Mouse (Mus musculus) heart, postnatal 25 days (tissue): ENCODE data around the gene Tmco2. TPM values are rescaled to one million over a fixed set of nuclear protein-coding genes. Genes with fewer than 3 reads are reported as not detected.
"Not testable (repeated sequence)": the region's sequence is repeated elsewhere in the genome, so short reads cannot be mapped to it uniquely, and the experiment has no call there.

Experiments used
- DNase-seq: peaks from one replicate; pipeline ENCODE4 v3.0.0; 2022; ENCODE audit warnings: low spot score
- intact Hi-C: fragments of 180-260 bp; cut with DNase I; formaldehyde crosslinking; loops from one replicate; pipeline ENCODE4 v1.15.1; 2025
- total RNA-seq, 2 experiments: library from RNA; stranded (reverse); gene quantifications; 2 replicates each; pipeline ENCODE4 v1.2.3; 2021

Tmco2 gene
- not detected for total RNA-seq

DNA sequence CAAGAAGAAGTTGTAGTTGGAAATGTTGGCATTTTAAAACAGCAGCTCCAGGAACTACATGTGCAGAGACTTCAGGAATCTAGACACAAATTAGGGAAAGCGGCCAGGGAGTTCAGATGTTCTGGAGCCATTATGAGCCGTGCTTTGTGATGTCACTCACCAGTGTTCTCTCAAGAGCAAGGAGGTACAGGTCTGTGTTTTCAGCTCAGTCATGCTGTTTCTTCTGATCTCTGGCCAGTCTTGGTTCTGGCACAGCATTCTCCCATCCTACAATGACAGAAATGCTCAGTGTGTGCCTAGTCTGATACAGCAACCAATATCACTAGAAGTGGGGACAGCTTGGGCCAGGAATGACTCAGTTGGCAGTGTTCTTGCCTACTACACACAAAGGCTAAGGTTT, at the start of gene Tmco2:
TSS of gene Tmco2 (minus strand) at position 101 of the 400 bp plus-strand sequence.
- DNase-seq: no peak
- intact Hi-C loops: no loop called here

DNA sequence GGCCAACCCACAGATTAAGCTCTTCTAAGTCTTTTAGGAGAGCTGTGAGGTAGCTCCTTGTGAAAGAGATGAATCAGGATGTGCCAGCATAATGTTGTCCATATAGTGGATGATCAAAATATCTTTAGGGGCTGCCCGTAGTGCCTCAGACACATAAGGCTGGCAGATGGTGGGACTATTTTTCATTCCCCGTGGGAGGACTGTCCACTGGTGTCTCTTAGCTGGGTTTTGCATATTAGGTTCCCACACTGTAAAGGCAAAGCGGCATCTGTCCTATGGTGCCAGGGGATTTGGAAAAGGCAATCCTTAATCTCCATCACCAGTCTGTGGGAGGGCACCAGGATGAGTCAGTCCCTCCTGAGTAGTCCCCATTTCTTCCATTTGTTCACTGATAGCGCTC, 5.7 kb downstream of the Tmco2 start:
- intact Hi-C loops: no loop called here
- DNase-seq: no peak

DNA sequence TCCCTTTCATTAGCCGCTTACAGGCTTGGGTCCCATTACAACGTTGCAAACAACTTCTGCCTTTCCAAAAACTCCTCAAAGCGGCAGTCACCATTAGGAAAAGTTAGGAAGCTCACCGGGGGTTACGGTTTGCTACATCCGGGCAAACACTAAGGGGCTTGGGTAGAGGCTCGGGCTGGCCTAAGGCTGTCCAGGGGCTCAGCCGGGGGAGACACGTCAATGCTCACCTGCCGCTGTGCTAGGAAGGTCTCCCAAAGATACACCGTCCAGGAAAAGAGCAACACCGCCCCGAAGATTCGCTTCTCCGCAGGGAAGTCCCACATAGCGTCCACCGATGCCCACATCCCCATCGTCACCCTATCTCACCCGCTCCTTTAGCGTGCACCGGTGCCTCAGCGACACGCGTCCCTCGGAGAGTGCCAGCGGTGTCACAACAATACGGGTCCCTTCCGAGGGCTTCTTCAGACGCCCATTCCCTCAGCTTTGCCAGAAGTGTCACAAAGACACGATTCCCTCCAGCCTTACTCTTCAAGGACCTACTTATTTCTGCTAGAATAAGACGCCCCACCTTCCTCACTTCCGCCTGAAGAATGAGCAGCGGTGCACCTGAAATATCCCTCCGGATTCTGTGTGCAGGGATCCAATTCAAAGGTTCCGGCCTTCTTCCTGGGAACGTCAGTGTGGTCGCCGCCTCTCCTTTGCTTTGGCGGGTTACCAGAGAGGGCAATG, 11.2 kb downstream of the Tmco2 start, which contains the start of gene Zmpste24:
TSS of gene Zmpste24 (minus strand) at position 592 of the 729 bp plus-strand sequence.
- intact Hi-C loops: loop anchor here (5.0 kb wide), 1 partner anchor 114 kb away; no protein-coding TSS in a partner anchor
- peak; percentile 51 for DNase-seq

DNA sequence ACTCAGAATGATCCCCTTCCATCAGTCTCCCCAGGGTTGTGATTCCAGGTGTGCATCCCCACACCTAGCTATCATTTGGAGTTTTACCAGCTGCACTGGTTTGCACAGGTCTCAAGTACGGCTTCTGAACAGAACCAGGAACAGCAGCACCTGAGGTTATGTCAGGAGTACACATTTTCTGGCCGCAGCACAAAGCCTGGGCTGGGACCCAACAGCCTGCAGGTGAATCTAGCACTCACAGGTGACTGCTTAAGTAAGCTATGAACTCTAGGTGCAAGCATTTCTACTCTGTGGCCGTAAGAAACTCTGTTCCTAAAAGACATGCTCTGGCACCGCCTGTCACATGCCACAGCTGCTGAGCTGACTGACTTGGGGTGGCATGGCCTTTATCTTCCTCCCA, 18.8 kb downstream of the Tmco2 start:
- DNase-seq: no peak
- intact Hi-C loops: no loop called here

DNA sequence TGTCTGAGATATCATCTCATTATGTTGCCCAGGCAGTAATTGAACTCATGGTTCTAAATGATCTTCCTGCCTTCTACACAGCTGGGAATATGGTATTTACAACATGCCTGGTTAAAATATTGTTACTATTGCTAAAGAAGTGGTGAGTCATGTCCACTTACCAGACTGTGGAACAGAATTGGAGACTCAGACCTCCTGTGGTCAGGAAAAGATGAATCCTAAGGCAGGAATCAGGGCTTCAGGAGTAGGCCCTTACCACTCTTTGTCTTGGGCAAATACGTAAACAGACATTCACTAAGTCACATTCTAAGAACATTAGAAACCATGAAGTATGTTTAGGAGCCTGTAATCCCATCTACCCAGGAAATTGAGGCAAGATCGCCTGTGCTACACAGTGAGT, 20.3 kb downstream of the Tmco2 start:
- intact Hi-C loops: no loop called here
- no peak for DNase-seq

DNA sequence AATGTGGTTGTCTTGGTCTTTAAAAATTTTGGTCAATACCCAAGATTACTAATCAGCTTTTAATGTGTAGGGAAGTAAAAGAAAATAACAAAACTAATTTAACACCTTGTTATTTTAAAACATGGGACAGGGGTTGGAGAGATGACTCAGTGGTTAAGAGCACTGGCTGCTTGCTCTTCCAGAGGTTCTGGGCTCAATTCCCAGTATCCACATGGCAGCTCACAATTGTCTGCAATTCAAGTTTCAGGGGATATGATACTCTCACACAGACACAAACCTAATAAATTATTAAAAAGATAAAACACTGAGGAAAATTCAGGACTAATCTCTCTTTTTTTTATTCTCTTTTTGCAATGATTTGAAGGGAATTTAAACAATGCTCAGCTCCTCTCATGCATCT, 24.5 kb downstream of the Tmco2 start:
- no peak for DNase-seq
- intact Hi-C loops: no loop called here

DNA sequence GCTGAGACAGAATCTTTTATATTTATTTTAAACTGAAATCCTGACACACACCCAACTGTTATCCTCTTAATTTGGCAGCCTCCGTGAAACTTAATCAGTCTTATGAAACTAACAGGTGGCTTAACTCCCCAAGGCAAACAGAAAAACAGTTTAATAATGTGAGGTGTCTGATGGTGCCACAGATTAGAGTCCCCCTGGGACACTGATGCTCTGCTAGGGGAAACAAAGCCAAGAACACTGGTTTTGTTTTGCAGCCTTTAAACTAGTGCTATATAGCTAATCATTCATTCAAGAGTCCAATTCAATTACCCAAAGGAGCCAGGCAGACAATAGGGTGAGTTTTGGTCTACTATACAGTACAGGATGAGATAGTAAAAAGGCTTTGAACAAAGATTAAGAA, 28.6 kb downstream of the Tmco2 start:
- no peak for DNase-seq
- intact Hi-C loops: no loop called here

DNA sequence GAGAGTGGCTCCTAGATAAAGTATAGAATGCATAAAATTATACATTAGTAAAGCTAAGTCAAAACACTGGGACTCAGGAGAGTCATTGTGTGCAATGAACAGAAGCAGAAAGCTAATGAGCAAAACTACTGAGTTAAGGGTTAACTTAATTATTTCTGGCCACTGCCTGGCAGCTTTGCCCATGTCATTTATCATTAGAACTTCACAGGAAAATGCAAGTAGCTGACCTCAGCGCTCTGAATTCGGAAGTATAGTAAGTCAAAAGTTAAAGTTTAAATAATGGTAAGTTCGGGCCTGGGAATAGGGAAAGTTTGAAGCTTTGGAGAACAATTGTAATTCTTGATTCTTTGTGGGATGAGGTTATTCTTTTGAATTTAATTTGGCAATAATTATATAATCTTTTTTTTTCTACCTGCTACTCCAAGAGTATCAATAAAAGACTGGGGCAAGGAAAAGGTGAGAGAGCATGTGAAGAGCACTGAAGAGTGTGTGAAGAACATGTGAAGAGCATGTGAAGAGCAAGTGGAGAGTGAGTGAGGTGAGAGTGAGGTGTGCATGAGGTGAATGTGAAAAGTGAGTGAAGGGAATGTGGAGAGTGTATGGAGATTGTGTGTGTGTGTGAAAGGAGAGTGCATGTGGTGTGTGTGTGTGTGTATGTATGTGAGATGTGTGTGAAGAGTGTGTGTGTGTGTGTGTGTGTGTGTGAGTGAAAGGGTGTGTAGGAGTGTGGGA, 30.9 kb downstream of the Tmco2 start:
- intact Hi-C loops: no loop called here
- no peak for DNase-seq

DNA sequence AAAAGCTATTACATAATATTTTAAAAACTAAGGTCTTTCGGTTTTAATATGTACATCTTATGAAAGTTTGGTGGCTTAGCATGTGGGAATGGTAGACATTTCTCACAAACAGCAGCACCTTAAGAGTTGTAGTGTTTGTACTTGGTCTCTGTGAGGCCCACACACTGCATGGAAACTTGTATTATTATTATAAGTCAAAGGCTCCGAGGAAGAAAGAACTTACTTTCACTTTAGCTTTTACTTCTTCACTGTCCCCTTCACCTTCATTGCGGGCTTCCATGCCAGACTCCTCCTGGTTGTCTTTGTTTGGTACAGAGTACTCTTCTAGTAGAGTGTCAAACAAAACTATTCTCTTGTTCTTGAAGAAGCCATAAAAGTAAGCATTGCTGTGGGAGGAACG, 34.8 kb downstream of the Tmco2 start:
- intact Hi-C loops: no loop called here

DNA sequence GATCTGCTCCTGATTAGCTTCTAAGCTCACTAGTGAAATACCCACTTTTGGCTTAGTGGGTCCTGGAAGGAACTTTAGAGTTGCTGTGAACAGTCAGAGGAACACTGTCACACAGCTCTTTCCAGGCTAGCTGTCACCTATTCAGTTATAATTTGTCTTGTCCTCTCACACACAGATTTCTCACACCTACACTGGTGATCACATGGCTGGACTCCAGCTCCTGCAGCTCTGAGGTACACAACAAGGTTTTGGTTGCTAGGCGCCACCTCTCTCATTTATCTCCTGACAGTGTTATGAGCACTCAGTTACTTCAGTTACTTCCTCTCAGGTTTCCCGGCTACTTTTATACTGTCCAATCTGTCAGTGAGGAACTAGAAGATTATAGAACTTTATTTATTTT, 43.7 kb downstream of the Tmco2 start:
- no peak for DNase-seq

More for the DNA sequence above, 34.8 kb downstream of the Tmco2 start:
- DNase-seq: no peak

DNA sequence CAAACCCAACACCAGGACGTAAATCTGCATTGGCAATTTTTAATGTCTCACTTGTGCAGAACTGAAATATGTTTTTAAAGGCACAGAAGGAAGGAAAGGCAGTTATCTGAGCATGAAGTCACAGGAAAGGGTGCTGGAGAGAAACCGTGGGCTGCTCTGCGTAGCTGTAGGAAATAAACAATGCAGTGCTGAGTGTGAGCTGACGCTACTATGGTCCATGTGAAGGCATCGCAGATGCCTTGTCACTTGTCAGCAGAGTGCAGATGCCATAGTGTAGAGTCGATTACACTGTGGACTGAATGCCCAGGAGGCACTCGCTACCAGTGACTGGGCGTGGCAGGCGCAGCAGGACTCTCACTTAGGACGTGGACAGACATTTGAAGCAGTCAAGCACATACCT, 49.8 kb downstream of the Tmco2 start:
- intact Hi-C loops, DNase-seq: not testable (repeated sequence)

More for the DNA sequence above, 43.7 kb downstream of the Tmco2 start:
- intact Hi-C loops: no loop called here

DNA sequence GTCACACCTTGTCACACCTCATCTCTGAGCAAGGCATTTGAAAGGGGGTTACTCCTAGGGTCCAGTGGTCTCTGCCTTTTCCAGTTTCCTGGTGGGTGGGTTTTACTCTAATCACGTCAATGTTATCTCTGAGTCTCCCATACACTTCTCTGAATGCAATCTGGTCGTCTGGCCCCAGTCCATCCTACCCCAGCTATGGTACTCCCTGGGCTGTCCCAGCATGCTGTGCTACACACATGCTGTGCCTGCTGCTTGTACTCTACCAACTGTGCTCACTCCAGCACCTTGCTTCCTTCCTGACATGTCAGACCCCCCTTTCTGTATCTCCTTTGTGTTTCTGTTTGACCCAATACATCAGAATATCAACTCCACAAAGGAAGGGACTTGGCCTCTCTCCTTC, 52.0 kb downstream of the Tmco2 start:
- intact Hi-C loops: no loop called here
- no peak for DNase-seq

DNA sequence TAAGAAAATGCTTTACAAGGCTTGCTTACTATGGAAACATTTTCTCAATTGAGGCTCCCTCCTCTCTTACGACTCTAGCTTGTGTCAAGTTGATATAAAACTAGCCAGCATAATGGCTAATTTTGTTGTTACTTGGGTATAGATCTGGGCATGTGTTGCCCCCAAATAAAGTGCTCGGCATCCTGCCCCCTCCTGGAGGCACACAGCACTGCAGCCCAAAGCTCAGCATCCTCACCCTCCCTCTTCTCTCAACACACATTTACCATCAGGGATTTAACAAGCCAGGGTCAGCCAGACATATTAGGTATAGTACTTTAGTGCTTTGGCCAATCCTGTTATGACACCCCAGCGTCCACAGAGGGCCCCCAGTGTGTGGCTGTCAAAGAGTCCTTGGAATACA, 52.7 kb downstream of the Tmco2 start:
- DNase-seq: no peak
- intact Hi-C loops: no loop called here

Other genes with a start within 250 kb of the Tmco2 start
- 1 to 10 TPM; 3.9 to 4.4 TPM for gene Exo5, start 184.2 kb downstream of the Tmco2 start, total RNA-seq
- 1 to 10 TPM in 1 of 2 experiments, under 1 TPM in 1; 0.95 to 1.2 TPM for gene Zfp69, start 157.5 kb downstream of the Tmco2 start, total RNA-seq
- 10 to 100 TPM; 42.2 to 42.4 TPM for gene Smap2, start 92.0 kb downstream of the Tmco2 start, total RNA-seq
- gene Col9a2, start 69.8 kb downstream of the Tmco2 start, total RNA-seq: not detected
- 10 to 100 TPM; 20.1 to 23.4 TPM for gene Zmpste24, start 11.0 kb downstream of the Tmco2 start, total RNA-seq
- gene Rlf, start 105.9 kb upstream of the Tmco2 start, total RNA-seq: 10 to 100 TPM in 1 of 2 experiments, 1 to 10 TPM in 1; 9.6 to 11.0 TPM
- not detected for gene Gm12888, start 215.7 kb upstream of the Tmco2 start, total RNA-seq